Mouse (Mus musculus): Measurements from ENCODE around the gene Adgrl4.

DNA sequence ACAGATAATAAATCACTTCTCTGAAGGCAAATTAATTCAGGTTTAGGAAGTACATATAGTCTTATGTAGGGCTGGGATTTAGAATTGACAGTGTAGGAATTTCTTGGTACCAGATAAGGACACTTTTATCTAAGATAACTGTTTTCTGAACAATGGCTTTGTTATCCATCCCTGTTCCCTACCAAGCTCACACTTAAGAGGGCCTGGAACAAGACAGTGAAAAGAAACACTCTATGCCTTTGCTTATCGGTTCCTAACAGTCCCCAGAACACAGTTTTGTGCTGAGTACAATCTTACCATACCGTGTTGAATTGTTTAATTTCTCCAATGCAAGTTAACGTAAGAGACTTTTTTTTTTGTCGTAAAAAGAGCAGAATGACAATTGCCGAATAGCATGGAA is 677 bp downstream of the Adgrl4 start:
- TF ChIP-seq MYOG (IDR thresholded peaks at IDR 0.05; ENCODE audit: control insufficient read depth in 1 of 3, insufficient read depth in 1 of 3, insufficient read length in 2 of 3, low read depth in 2 of 3) (no peak), POLR2AphosphoS2 (IDR thresholded peaks at IDR 0.05; ENCODE audit: insufficient read length, low read depth) (no peak), MYOD1 (IDR thresholded peaks at IDR 0.05; ENCODE audit: control insufficient read depth in 1 of 3, insufficient read length in 2 of 3, low read depth in 2 of 3) (no peak), POLR2A (IDR thresholded peaks at IDR 0.05; ENCODE audit: insufficient read length, low read depth) (no peak), E2F4 (IDR thresholded peaks at IDR 0.05; ENCODE audit: insufficient read depth) (no peak), USF1 (IDR thresholded peaks at IDR 0.05; ENCODE audit: low read depth) (no peak), MAX (IDR thresholded peaks at IDR 0.05; ENCODE audit: low read depth) (no peak), CEBPB (IDR thresholded peaks at IDR 0.05; ENCODE audit: insufficient read depth, poor library complexity, severe bottlenecking) (no peak), SRF (IDR thresholded peaks at IDR 0.05; ENCODE audit: control insufficient read depth, insufficient read length, low read depth) (no peak)
